Mouse (Mus musculus) left cerebral cortex, adult 11 months (tissue): ENCODE data around the gene Cyp27b1.

ENCODE experiments used
- DNase-seq: peaks from one replicate; pipeline ENCODE4 v3.0.0; 2022; ENCODE audit warnings: low spot score

The Cyp27b1 gene

DNA sequence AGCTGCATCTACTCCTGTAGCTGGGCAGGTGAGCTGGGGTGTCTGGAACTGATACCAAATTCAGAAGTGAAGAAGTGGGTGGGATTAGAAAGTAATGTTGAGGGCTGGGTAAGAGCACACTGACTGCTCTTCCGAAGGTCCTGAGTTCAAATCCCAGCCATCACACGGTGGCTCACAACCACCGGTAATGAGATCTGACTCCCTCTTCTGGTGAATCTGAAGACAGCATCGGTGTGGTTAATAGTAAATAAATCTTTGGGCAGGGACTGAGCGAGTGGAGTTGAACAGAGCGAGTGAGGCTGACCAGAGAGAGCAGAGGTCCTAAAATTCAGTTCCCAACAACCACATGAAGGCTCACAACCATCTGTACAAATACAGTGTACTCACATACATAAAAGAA, 37.6 kb downstream of the Cyp27b1 start:
- DNase-seq = no peak

DNA sequence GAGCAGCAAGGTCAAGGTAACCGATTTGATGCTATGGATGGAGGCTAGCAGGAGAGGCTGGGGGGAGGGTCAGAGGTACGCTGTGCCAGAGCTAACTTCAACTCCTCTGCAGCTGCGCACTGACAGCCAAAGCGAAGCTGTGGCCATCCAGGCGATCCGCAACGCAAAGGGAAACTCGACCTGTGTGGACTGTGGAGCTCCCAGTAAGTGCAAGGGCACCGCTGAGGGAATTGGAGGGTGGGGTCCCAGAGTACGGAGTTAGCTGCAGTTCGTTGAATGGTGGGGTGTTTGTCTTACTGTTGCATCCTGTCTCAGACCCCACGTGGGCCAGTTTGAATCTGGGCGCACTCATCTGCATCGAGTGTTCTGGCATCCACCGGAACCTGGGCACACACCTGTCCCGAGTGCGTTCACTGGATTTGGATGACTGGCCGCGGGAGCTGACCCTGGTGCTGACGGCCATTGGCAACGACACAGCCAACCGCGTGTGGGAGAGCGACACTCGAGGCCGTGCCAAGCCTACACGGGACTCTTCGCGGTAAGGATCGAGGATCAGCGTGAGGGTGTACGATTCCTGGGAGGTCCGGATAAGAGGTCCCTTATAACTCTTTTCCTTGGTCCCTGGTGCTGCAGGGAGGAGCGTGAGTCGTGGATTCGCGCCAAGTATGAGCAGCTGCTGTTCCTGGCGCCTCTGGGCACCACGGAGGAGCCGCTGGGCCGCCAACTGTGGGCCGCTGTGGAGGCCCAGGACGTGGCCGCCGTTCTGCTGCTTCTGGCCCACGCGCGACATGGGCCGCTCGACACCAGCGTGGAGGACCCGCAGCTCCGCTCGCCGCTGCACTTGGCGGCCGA, 42.7 kb downstream of the Cyp27b1 start:
- DNase-seq = no peak

GRCm38 (mm10) chr10:127091507-127092396, 43.7 kb downstream of the Cyp27b1 start:
- DNase-seq = no peak

DNA sequence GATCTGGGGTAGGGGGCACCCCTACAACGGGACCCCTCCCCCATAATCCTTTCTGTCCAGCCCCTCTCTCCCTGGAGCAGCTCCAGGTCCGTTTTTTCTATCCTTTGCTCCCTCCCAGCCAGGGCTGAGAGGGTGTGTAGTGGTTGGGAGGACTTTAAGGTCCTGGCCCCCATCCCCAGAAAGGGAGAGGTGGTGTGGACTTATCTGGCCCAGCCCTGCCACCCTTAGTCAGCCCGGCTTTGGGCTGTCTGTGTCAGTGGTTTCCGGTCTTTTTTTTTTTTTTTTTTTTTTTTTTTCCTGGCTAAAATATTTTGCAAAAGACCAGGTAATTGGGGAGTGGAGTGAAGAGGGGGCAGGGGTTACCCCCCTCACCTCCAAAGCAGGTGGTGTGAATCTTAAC, 44.7 kb downstream of the Cyp27b1 start:
- DNase-seq = no peak

GRCm38 (mm10) chr10:127094382-127094802, 46.3 kb downstream of the Cyp27b1 start:
- DNase-seq = no peak

DNA sequence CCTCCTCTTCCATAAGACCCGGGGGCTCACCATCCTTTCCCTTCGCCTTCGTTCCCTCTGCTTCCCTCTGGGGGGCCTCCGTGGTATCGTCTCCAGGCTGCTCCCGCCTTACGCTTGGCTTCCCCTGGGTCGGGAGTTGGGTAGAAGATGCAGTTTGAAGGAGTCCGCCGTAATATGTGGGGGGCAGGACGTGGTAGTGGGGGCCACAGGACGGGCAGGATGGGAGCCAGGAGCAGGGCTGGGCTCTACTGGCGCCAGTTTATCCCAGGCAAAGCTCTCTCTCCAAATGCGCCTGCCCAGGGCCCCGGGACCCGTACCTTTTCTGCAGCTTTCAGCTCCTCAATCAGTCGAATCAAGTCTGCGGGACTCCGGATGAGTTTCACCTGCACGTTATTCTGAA, 50.5 kb downstream of the Cyp27b1 start:
- DNase-seq = no peak

DNA sequence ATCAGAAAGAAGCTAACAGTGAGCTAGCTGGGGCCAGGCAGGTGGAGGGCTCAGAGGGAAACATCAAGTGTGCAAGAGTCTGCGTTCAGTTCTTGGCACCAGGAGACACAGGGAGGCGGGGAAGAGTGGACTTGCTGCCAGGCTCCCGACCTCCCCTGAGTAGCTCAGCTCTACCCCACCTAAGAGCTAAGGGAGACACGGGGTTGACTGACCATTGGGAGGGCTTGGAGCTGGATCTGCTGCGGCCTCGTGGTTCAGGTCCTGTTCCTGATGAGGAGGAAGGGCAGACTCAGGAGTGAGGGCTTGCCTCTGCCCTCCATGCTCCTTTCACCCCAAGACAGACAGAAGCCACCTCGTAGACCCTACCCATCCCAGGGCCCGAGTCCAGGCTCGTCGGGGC, 51.1 kb downstream of the Cyp27b1 start:
- DNase-seq = no peak

DNA sequence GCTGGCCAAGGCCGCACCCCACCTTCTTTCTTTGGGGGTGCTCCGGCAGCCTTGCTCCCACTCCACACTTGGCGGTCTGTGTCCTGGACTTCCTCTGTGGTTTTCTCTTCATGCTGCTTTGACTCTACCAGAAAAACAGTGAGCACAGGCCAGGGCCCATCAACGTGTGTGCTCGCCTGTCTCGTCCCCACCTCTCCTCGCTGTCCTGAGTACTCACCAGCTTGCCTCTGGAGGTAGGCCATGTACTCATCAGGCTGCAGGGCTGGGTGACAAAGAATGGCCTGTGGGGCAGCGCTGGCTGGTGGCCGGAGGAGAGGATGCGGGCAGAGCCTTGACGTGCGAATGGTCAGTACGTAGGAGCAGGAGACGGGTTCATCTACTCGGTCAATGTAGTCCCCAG, 51.8 kb downstream of the Cyp27b1 start:
- DNase-seq = no peak

DNA sequence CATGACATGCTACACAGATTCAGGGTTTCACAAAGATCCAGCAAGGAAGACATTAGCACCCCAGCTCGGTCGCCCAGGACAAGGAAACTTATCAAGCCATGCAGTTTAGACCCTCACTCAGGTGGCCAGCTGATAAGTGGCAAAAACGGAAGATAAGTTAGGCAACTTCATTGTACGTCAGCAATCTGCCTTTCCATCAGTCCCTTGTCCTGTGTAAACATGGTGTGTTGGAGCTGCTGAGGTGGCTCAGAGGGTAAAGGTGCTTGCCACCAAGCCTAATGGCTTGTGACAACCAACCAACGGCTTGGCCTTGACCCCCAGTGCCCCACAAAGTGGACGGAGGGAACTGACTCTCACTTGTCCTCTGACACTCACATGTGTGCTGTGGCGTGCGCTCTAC, 52.4 kb downstream of the Cyp27b1 start:
- no peak for DNase-seq

DNA sequence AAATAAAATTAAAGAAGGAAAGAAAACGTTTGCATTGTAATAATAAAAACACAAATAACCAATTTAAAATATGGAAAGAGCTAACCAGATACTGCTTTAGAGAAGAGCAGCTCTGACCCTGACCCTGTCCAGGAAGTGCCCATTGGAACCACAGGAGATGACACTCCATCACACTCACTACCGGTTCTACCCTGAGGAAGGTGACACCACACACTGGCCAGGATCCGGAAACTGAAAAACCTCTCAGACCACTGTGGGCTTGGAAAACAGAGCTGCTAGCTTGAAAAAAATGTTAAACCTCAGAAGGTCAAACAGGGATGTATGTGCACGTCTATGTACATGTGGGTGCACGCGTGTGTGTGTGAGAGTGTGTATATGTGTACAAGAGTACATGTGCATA, 53.1 kb downstream of the Cyp27b1 start:
- DNase-seq = no peak
